Mouse (Mus musculus): ENCODE results near the gene Fnip2. TPM values are rescaled to one million over a fixed set of nuclear protein-coding genes. Genes with fewer than 3 reads are reported as not detected.

Fnip2 gene
- total RNA-seq, 1 experiment from 2014 or later = 11.0 TPM

- no peak for DNase-seq
These were observed 155.9 kb downstream of the Fnip2 start for GRCm38 (mm10) chr3:79411666-79412065.

- no peak for DNase-seq
These were observed 157.0 kb downstream of the Fnip2 start for GRCm38 (mm10) chr3:79410629-79410995.

- DNase-seq = no peak
These were observed 157.5 kb downstream of the Fnip2 start for GRCm38 (mm10) chr3:79409927-79410628.

GRCm38 (mm10) chr3:79408546-79408945 lies 159.1 kb downstream of the Fnip2 start:
- no peak for DNase-seq

Other genes starting within 250 kb of the Fnip2 start
- not detected in 2 replicates for gene Gm17359, start 231.1 kb downstream of the Fnip2 start, total RNA-seq (2021)
- gene Ppid, start 23.5 kb upstream of the Fnip2 start, total RNA-seq (2021) = 52.7 and 53.5 TPM in 2 replicates
- 4.7 and 6.5 TPM in 2 replicates for gene 4930579G24Rik, start 61.3 kb upstream of the Fnip2 start, total RNA-seq (2021)
- 444 and 454 TPM in 2 replicates for gene Etfdh, start 61.7 kb upstream of the Fnip2 start, total RNA-seq (2021)
- 0.19 and 0.75 TPM in 2 replicates for gene Rxfp1, start 170.1 kb upstream of the Fnip2 start, total RNA-seq (2021)

Measured in adrenal gland, postnatal 14 days (tissue).